Mouse (Mus musculus) bone marrow, adult 2 months (tissue): Measurements from ENCODE around the gene Cpne2. TPM values are rescaled to one million over a fixed set of nuclear protein-coding genes. Genes with fewer than 3 reads are reported as not detected.
A peak's percentile ranks its signal among the peaks of the same experiment; 100 is the strongest.

Source experiments
- H3K27ac ChIP-seq: fragments of 200-500 bp; 2 replicates; pipeline ENCODE4 v1.5.1; 2012; ENCODE audit warnings: low read depth, mild to moderate bottlenecking, control low read depth, inconsistent platforms, low read length; ENCODE audit not compliant: control insufficient read depth, poor library complexity, insufficient read depth
- H3K4me1 ChIP-seq: fragments of 200-500 bp; 2 replicates; pipeline ENCODE4 v1.6.1; 2011; ENCODE audit warnings: low read length; ENCODE audit not compliant: control insufficient read depth, insufficient read depth
- H3K4me3 ChIP-seq: fragments of 200-500 bp; replicated peaks from 2 replicates; pipeline ENCODE3; 2011; ENCODE audit warnings: mild to moderate bottlenecking, low read depth, low read length, control low read depth; ENCODE audit not compliant: control insufficient read depth
- CTCF ChIP-seq: fragments of 200-500 bp; IDR thresholded peaks from 2 replicates; pipeline ENCODE4 v1.5.1; 2011; ENCODE audit warnings: low read length, control low read depth; ENCODE audit not compliant: control insufficient read depth, insufficient read depth
- POLR2A ChIP-seq: fragments of 200-500 bp; IDR thresholded peaks from 2 replicates; pipeline ENCODE4 v1.6.1; 2011; ENCODE audit warnings: low read depth, mild to moderate bottlenecking, control low read depth, low read length, borderline replicate concordance; ENCODE audit not compliant: control insufficient read depth
- WGBS: fragments of 180-500 bp; shearing (Covaris S2); methylation state at CpG from one replicate; pipeline ENCODE4 v1.1.7; 2018; 5-methylcytosine and 5-hydroxymethylcytosine counted together
- polyA plus RNA-seq: library from polyadenylated mRNA; stranded (reverse); fragments of >200 nt; gene quantifications from 2 replicates; pipeline ENCODE4 v1.2.4, GENCODE M21; 2011; ENCODE audit warnings: low replicate concordance; ENCODE audit not compliant: missing spikeins, insufficient read depth, insufficient read length

Gene Cpne2
- polyA plus RNA-seq, 1 experiment, result 36.1 TPM

DNA sequence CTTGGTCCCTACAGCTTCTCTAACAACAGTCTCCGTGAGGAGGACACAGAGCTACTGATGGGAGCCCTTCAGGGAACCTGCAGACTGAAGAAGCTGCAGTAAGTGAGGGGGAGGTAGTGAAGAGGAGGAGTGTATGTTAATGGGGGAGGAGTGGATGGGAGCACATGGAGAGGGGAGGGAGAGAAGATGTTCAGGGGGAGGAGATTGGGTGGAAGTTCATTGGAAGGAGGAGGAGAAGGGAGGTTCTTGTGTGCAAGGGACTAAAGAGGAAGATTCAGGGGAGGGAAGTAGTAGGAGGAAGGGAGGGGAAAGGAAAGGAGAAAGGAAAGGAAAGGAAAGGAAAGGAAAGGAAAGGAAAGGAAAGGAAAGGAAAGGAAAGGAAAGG is 16.6 kb upstream of the Cpne2 start:
- WGBS, result 77% methylated on average over 1 of the region's 1 CpGs
- Histone ChIP-seq H3K27ac (no peak overlapping the region), H3K4me3 (no peak overlapping the region), H3K4me1 (no peaks in the 10 kb centered on the region)
- TF ChIP-seq POLR2A (no peak), CTCF (no peak)

DNA sequence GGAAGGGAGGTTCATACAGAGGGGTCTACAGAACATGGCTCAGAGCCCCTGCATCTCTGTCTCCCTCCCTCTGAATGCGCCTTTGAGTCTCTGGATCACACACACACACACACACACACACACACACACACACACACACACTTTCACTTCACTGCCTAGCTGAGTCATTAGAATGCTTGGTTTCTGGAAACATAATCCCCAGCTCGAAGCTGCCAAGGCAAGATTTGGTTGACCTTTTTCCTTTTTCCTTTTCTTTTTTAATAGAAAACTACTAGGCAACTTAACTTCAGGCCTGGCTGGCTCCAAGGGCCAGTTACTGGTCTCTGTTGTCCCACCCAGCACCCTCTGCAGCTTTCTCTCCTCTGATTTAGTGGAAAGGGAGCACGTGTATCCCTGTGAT is 16.0 kb upstream of the Cpne2 start:
- no peak overlapping the region for H3K4me3 ChIP-seq
- no peaks in the 10 kb centered on the region for H3K4me1 ChIP-seq
- no peak overlapping the region for H3K27ac ChIP-seq
- TF ChIP-seq POLR2A (no peak), CTCF (no peak)
- WGBS, result 70% methylated on average over 3 of the region's 3 CpGs

DNA sequence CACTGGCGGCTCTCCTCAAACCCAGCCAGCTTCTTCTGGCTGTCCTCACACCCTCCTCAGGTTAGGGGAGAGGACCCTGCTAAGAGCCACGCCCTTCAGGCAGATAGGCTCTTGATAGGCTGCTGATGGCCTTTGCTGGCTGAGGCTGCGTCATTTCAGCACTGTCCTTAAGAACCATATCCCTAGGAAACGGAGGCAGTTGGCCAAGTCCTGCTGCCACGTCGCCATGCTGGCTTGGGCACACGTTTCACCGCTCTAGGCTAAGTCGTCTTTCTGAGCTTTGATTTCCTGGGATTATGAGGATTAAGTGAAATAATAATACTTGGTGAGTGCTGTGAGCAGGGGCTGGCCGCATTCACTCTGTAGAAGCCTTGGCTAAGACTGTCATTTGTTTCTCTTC is 14.5 kb upstream of the Cpne2 start:
- WGBS, result 88% methylated on average over 10 of the region's 10 CpGs
- Histone ChIP-seq H3K4me3 (no peak overlapping the region), H3K27ac (no peak overlapping the region), H3K4me1 (no peaks in the 10 kb centered on the region)
- no peak for TF ChIP-seq POLR2A
- TF ChIP-seq CTCF, result no peak

- WGBS, result 91% methylated on average over 5 of the region's 5 CpGs
Observed at GRCm38 (mm10) chr8:94519021-94519420, 13.8 kb upstream of the Cpne2 start.

DNA sequence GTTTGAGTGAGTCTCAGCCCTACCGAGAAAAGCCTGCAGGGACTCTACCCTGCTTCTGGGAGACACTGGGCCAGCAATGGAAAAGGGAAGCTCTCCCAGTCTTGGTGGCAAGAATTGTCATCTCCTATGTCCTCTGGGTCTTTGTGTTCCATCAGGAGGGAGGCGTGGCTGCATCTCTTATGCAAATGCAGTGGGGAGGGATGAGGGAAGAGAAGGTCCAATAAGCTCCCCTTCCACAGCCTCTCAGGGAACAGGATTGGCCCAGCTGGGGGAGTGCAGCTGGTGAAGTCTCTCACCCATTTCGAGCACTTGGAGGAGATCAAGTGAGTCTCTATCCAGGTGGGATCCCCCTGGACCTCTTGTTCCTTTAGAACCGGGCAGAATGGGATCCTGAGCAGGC is 11.3 kb upstream of the Cpne2 start:
- WGBS, result 83% methylated on average over 4 of the region's 4 CpGs
- no peak overlapping the region for H3K27ac ChIP-seq
- TF ChIP-seq CTCF (no peak), POLR2A (no peak)
- H3K4me1 ChIP-seq, result peaks cover 1% of the 10 kb centered on the region; the same call in 1 of the 2 replicates
- H3K4me3 ChIP-seq, result no peak overlapping the region

More at GRCm38 (mm10) chr8:94519021-94519420, 13.8 kb upstream of the Cpne2 start:
- H3K4me3 ChIP-seq, result no peak overlapping the region
- H3K4me1 ChIP-seq, result no peaks in the 10 kb centered on the region
- TF ChIP-seq POLR2A, result no peak
- TF ChIP-seq CTCF, result no peak
- H3K27ac ChIP-seq, result no peak overlapping the region

DNA sequence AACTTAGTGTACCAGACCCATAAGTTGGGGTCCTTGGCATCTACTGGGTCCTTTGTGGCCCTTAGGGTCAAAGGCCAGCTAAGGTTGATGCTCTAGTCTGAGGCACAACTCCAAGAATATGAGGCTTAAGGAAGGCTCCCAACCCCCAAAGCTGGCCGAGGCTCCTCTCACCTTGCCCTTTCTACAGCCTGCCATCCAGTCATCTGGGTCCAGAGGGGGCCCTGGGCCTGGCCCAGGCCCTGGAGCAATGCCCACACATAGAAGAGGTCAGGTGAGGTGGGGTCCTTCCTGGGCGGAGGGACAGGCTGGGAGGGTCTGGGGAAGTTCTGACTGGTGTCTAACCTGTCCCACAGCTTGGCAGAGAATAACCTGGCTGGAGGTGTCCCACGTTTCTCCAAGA is 10.3 kb upstream of the Cpne2 start:
- Histone ChIP-seq H3K4me3 (no peak overlapping the region), H3K27ac (no peak overlapping the region), H3K4me1 (peaks cover 1% of the 10 kb centered on the region; the same call in 1 of the 2 replicates)
- TF ChIP-seq POLR2A (no peak), CTCF (no peak)
- 79% methylated on average over 3 of the region's 3 CpGs for WGBS

GRCm38 (mm10) chr8:94524554-94524953 is 8.2 kb upstream of the Cpne2 start:
- H3K4me1 ChIP-seq, result peaks cover 3% of the 10 kb centered on the region; the same call in 1 of the 2 replicates
- peak overlapping the region; percentile 40 for H3K27ac ChIP-seq
- H3K4me3 ChIP-seq, result no peak overlapping the region
- 37% methylated on average over 9 of the region's 9 CpGs for WGBS
- TF ChIP-seq POLR2A (no peak), CTCF (no peak)

GRCm38 (mm10) chr8:94527178-94527577 is 5.6 kb upstream of the Cpne2 start:
- H3K4me1 ChIP-seq, result peaks cover 5% of the 10 kb centered on the region; the same call in 1 of the 2 replicates
- 74% methylated on average over 7 of the region's 7 CpGs for whole genome bisulfite sequencing
- no peak overlapping the region for H3K4me3 ChIP-seq
- H3K27ac ChIP-seq, result no peak overlapping the region
- TF ChIP-seq POLR2A, result no peak
- TF ChIP-seq CTCF, result no peak

DNA sequence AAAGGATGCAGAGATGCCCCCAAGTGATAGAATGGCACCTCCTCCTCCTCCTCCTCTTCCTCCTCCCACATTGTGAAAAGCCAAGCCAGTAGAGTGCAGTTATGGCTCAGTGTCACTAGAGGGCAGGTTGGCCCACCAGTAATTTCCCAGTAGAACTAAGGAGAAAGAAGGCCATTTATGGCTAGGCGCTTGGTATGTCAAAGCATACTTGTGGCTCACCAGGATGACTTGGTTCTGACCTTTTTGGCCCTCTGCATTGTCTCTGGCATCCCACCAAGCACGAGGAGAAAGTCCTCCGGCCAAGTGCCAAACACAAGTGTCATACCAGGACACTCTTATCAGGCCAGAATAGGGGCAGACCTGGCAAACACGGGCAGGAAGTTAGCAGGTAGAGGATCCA is 4.5 kb upstream of the Cpne2 start:
- H3K4me3 ChIP-seq, result no peak overlapping the region
- 27% methylated on average over 4 of the region's 4 CpGs for WGBS

DNA sequence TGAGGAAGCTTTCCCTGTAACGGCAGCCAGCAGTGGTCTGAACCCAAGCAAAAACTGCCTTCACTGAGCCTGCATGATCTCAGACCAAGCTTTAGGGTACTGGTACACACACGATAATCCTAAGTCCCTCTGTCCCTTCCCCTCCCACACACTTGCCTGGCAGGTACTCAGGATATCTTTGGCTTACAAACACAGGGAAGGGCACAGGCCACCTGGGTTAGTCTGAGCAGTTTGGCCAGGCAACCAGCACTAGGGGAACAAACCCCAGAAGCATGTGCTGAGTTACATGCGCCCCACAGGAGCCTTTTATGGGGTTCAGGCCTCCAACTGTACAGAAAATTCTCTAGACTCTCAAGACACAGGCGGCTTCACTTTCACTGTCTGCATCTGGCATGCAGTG is 2.9 kb upstream of the Cpne2 start:
- H3K27ac ChIP-seq, result peak overlapping the region; percentile 65
- H3K4me3 ChIP-seq, result no peak overlapping the region
- H3K4me1 ChIP-seq, result peaks cover 5% of the 10 kb centered on the region; the same call in 1 of the 2 replicates
- TF ChIP-seq POLR2A, result no peak
- no peak for TF ChIP-seq CTCF
- 49% methylated on average over 4 of the region's 4 CpGs for WGBS

More for the DNA sequence above, 4.5 kb upstream of the Cpne2 start:
- peaks cover 5% of the 10 kb centered on the region; the same call in 1 of the 2 replicates for H3K4me1 ChIP-seq
- H3K27ac ChIP-seq, result no peak overlapping the region
- TF ChIP-seq CTCF, result peak; percentile 70
- TF ChIP-seq POLR2A, result no peak
